Comparison of ENCODE assay signal across 11 mouse cellular contexts in the genomic region with DNA sequence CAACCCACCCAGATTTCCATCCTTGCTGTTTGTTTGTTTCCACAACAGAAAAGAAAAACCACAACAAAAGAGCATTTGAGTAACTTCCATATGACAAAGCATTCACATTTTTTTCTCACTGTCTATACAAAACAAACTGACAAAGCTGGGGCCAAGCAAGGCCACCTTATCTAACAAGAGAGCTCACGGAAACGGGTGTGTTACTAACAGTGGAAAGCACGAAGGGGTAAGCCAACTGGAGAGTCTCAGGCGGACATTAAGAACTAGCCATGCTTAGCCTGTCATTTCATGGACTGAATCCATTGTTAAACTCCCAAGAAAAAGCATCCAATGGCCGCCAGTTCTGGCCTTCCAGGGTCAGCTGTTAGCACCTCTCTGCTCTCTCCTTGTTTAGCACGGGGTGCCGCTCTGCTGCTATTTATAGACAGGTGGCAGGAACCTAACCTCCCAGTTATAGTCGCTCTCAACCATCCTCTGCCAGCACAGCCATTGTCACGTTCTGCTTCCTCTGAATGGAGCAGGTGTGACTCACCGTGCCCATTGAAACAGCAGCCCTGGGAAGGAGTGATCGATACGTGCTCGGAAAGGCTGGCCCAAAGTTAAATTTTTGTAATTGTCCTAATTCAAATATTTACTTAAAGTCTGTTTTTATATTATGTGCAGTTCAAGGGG. TPM values are rescaled to one million over a fixed set of nuclear protein-coding genes. Genes with fewer than 3 reads are reported as not detected.
A peak's percentile ranks its signal among the peaks of the same experiment; 100 is the strongest.
DNase-seq lines count a peak whose midpoint lies in the region; ATAC-seq and TF ChIP-seq lines count a peak whose summit lies in the region.
"Had no signal": no experiment of that assay in that cellular context is flagged by ENCODE, and none has a peak within 500 bp of the region (broad histone marks: within the 10 kb centered on the region; RNA-seq: fewer than 3 reads in every experiment).

No protein-coding gene starts in this region.

- H3K4me1 ChIP-seq in embryonic facial prominence, embryonic 14.5 days (ENCODE audit: control insufficient read depth, insufficient read depth, low read length) = peaks cover 5% of the 10 kb centered on the region; the same call in 1 of the 2 replicates
- H3K4me1 ChIP-seq in embryonic facial prominence, embryonic 10.5 days = peaks cover 4% of the 10 kb centered on the region; the same call in 1 of the 2 replicates
- peaks cover 24% of the 10 kb centered on the region for H3K4me1 ChIP-seq in liver, embryonic 13.5 days (replicated peaks)
- H3K4me1 ChIP-seq: neural tube, embryonic 13.5 days had no signal

- no peaks in the 10 kb centered on the region for H3K36me3 ChIP-seq in embryonic facial prominence, embryonic 14.5 days (ENCODE audit: control insufficient read depth, insufficient read depth, low read length)
- H3K36me3 ChIP-seq in embryonic facial prominence, embryonic 10.5 days (replicated peaks) = no peaks in the 10 kb centered on the region
- H3K36me3 ChIP-seq in liver, embryonic 13.5 days = no peaks in the 10 kb centered on the region
- H3K36me3 ChIP-seq: neural tube, embryonic 13.5 days had no signal

- no peaks in the 10 kb centered on the region for H3K27me3 ChIP-seq in embryonic facial prominence, embryonic 14.5 days (replicated peaks; ENCODE audit: control insufficient read depth, insufficient read depth, low read length)
- H3K27me3 ChIP-seq in embryonic facial prominence, embryonic 10.5 days (replicated peaks; ENCODE audit: low read depth, poor library complexity, severe bottlenecking) = no peaks in the 10 kb centered on the region
- H3K27me3 ChIP-seq in liver, embryonic 13.5 days = no peaks in the 10 kb centered on the region
- H3K27me3 ChIP-seq: neural tube, embryonic 13.5 days had no signal

- H3K9ac ChIP-seq in embryonic facial prominence, embryonic 14.5 days (ENCODE audit: low read depth, low read length) = no peak overlapping the region
- H3K9ac ChIP-seq in liver, embryonic 13.5 days = no peak overlapping the region
- H3K9ac ChIP-seq: forebrain, postnatal 0 days; neural tube, embryonic 13.5 days had no signal

- no peak overlapping the region for H3K27ac ChIP-seq in embryonic facial prominence, embryonic 14.5 days (replicated peaks; ENCODE audit: low read depth, low read length)
- no peak overlapping the region for H3K27ac ChIP-seq in embryonic facial prominence, embryonic 10.5 days (replicated peaks)
- no peak overlapping the region for H3K27ac ChIP-seq in liver, embryonic 13.5 days
- H3K27ac ChIP-seq in layer of hippocampus, adult 2 months = no peak overlapping the region
- H3K27ac ChIP-seq: neural tube, embryonic 13.5 days had no signal

- WGBS in embryonic facial prominence, embryonic 14.5 days = 59% methylated on average over 13 of the region's 13 CpGs
- 75% methylated on average over 13 of the region's 13 CpGs for WGBS in embryonic facial prominence, embryonic 10.5 days
- 23% methylated on average over 13 of the region's 13 CpGs for WGBS in liver, embryonic 13.5 days (ENCODE audit: insufficient replicate concordance)

- no peak overlapping the region for H3K4me3 ChIP-seq in embryonic facial prominence, embryonic 14.5 days (ENCODE audit: low read depth, low read length)
- H3K4me3 ChIP-seq in embryonic facial prominence, embryonic 10.5 days = no peak overlapping the region
- no peak overlapping the region for H3K4me3 ChIP-seq in liver, embryonic 13.5 days (replicated peaks)
- no peak overlapping the region for H3K4me3 ChIP-seq in layer of hippocampus, adult 2 months
- H3K4me3 ChIP-seq: neural tube, embryonic 13.5 days had no signal

- TF ChIP-seq CTCF in layer of hippocampus, adult 2 months (conservative IDR thresholded peaks at IDR 0.05) = no peak

- DNase-seq in embryonic facial prominence, embryonic 14.5 days (ENCODE audit: low spot score) = peak; percentile 20
- no peak for DNase-seq in embryonic facial prominence, embryonic 10.5 days (ENCODE audit: low spot score)
- peak; percentile 8 to 10 for DNase-seq in urinary bladder, postnatal 36 days (ENCODE audit: low spot score in 2 of 2)
- no peak for DNase-seq in urinary bladder, postnatal 25 days (ENCODE audit: low spot score)
- DNase-seq in liver, embryonic 13.5 days = peak; percentile 1
- no peak for DNase-seq in adrenal gland, postnatal 25 days
- no peak for DNase-seq in layer of hippocampus, adult 2 months (ENCODE audit: low spot score in 2 of 2)
- no peak for DNase-seq in embryo, embryonic 9.5 days (ENCODE audit: extremely low spot score)
- DNase-seq: cerebellum, adult 11 months; forebrain, postnatal 0 days had no signal

- peaks cover 9% of the 10 kb centered on the region; the same call in 1 of the 2 replicates for H3K9me3 ChIP-seq in embryonic facial prominence, embryonic 14.5 days (ENCODE audit: control insufficient read depth, low read length)
- H3K9me3 ChIP-seq in embryonic facial prominence, embryonic 10.5 days = no peaks in the 10 kb centered on the region
- H3K9me3 ChIP-seq in liver, embryonic 13.5 days (replicated peaks) = no peaks in the 10 kb centered on the region

- no peak for ATAC-seq in embryonic facial prominence, embryonic 14.5 days (ENCODE audit: low read depth)
- no peak for ATAC-seq in liver, embryonic 13.5 days (ENCODE audit: low read depth)
- ATAC-seq: forebrain, postnatal 0 days had no signal

- H3K4me2 ChIP-seq in embryonic facial prominence, embryonic 14.5 days (ENCODE audit: low read depth, low read length) = no peak overlapping the region
- peak overlapping the region; percentile 29; the same call in 1 of the 2 replicates for H3K4me2 ChIP-seq in liver, embryonic 13.5 days
- H3K4me2 ChIP-seq: neural tube, embryonic 13.5 days had no signal

RNA-seq across cellular contexts. Expression of a gene that starts 8.6 kb away (rescaled TPM):
- 4.8 TPM in 1 of 2 replicates, not detected in the other for polyA plus RNA-seq in embryonic facial prominence, embryonic 14.5 days (2014; fragmentation: Nextera tagmentation; extraction: Ambion mirVana)
- polyA plus RNA-seq in embryonic facial prominence, embryonic 10.5 days (2016; fragmentation: Nextera tagmentation; extraction: Ambion mirVana) = not detected in 2 replicates
- not detected in 2 replicates for polyA plus RNA-seq in liver, embryonic 13.5 days (2015; fragmentation: Nextera tagmentation; extraction: Ambion mirVana)
- not detected in 2 replicates for total RNA-seq in adrenal gland, postnatal 25 days (2021)
- total RNA-seq in layer of hippocampus, adult 2 months (2021) = 1 to 10 TPM in 1 of 2 experiments, under 1 TPM in 1; 0.88 to 2.2 TPM
- polyA plus RNA-seq: neural tube, embryonic 13.5 days had no signal

RNA-seq across cellular contexts. Expression of a gene that starts 33.7 kb away (rescaled TPM):
- 7.7 and 8.6 TPM in 2 replicates for polyA plus RNA-seq in embryonic facial prominence, embryonic 14.5 days (2014; fragmentation: Nextera tagmentation; extraction: Ambion mirVana)
- 2.0 and 2.3 TPM in 2 replicates for polyA plus RNA-seq in embryonic facial prominence, embryonic 10.5 days (2016; fragmentation: Nextera tagmentation; extraction: Ambion mirVana)
- polyA plus RNA-seq in liver, embryonic 13.5 days (2015; fragmentation: Nextera tagmentation; extraction: Ambion mirVana) = 2.6 and 3.3 TPM in 2 replicates
- total RNA-seq in adrenal gland, postnatal 25 days (2021) = 5.0 and 7.6 TPM in 2 replicates
- 1 to 10 TPM; 6.9 to 9.0 TPM for total RNA-seq in layer of hippocampus, adult 2 months (2021)

Comparison
In these comparisons a context has a peak if more than half of its experiments do, and no peak if none do; other contexts are left out.
1. DNase-seq: peak in embryonic facial prominence, embryonic 14.5 days (single experiment), urinary bladder, postnatal 36 days (2 of 2) and liver, embryonic 13.5 days (single experiment); none in embryonic facial prominence, embryonic 10.5 days (single experiment), urinary bladder, postnatal 25 days (single experiment), adrenal gland, postnatal 25 days (single experiment), layer of hippocampus, adult 2 months (0 of 2) and embryo, embryonic 9.5 days (single experiment).